Mouse (Mus musculus) lung, postnatal 0 days (tissue): ENCODE measurements around the gene Wnt5b.

Experiments used
- CTCF ChIP-seq: IDR thresholded peaks from 2 replicates; pipeline ENCODE4 v1.5.1; 2016; ENCODE audit warnings: antibody characterized with exemption, mild to moderate bottlenecking
- EP300 ChIP-seq: IDR thresholded peaks from 2 replicates; pipeline ENCODE4 v1.6.1; 2016; ENCODE audit warnings: antibody characterized with exemption, mild to moderate bottlenecking, control low read depth

DNA sequence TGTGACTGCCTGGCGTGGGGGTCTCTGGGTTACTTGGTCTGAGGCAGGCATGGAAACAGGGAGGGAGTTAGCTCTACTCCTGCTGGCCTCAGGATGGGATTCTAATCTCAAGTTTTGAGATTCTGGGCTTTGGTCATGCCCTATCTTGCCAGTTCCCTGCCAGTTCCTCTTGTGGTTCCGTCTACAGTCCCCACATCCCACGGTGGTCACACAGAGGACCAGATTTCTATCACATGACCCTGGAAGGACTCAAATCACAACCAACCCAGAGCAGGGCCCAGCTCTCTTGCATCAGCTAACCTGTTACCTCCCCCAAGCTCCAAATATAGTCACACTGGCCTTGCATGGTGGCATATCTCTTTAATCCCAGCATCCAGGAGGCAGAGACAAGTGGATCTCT is 14.5 kb downstream of the Wnt5b start:
- TF ChIP-seq CTCF (no peak), EP300 (no peak)
